Mouse (Mus musculus): ENCODE measurements around the gene Plppr3. TPM values are rescaled to one million over a fixed set of nuclear protein-coding genes. Genes with fewer than 3 reads are reported as not detected.

The Plppr3 gene
- polyA plus RNA-seq, 1 experiment, result 2.3 TPM

- Histone ChIP-seq H3K36me3 (ENCODE audit: control insufficient read depth, insufficient read depth) (peaks cover 42% of the 10 kb centered on the region), H3K79me3 (ENCODE audit: low read depth) (peaks cover 9% of the 10 kb centered on the region), H3K79me2 (ENCODE audit: control insufficient read depth, insufficient read depth) (peaks cover 18% of the 10 kb centered on the region), H3ac (ENCODE audit: control insufficient read depth, insufficient read length, low read depth) (no peak overlapping the region), H3K4me3 (ENCODE audit: insufficient read depth, poor library complexity, severe bottlenecking) (no peak overlapping the region), H3K27me3 (ENCODE audit: control insufficient read depth, insufficient read depth, insufficient read length) (no peaks in the 10 kb centered on the region)
- TF ChIP-seq CEBPB (IDR thresholded peaks at IDR 0.05; ENCODE audit: low read depth) (no peak), CTCF (IDR thresholded peaks at IDR 0.05; ENCODE audit: control insufficient read depth, insufficient read depth, insufficient read length) (peak; percentile 21)
Measured at GRCm38 (mm10) chr10:79865801-79866295, 8.6 kb downstream of the Plppr3 start.

- Histone ChIP-seq H3K36me3 (ENCODE audit: control insufficient read depth, insufficient read depth) (peaks cover 48% of the 10 kb centered on the region), H3K79me2 (ENCODE audit: control insufficient read depth, insufficient read depth) (peaks cover 25% of the 10 kb centered on the region), H3K27me3 (ENCODE audit: control insufficient read depth, insufficient read depth, insufficient read length) (no peaks in the 10 kb centered on the region), H3ac (ENCODE audit: control insufficient read depth, insufficient read length, low read depth) (no peak overlapping the region), H3K79me3 (ENCODE audit: low read depth) (peaks cover 14% of the 10 kb centered on the region), H3K4me3 (ENCODE audit: insufficient read depth, poor library complexity, severe bottlenecking) (no peak overlapping the region)
- TF ChIP-seq CTCF (IDR thresholded peaks at IDR 0.05; ENCODE audit: control insufficient read depth, insufficient read depth, insufficient read length) (no peak), MYOD1 (IDR thresholded peaks at IDR 0.05; ENCODE audit: control insufficient read depth, insufficient read length, low read depth) (no peak), CEBPB (IDR thresholded peaks at IDR 0.05; ENCODE audit: low read depth) (no peak), FOSL1 (IDR thresholded peaks at IDR 0.05; ENCODE audit: insufficient read depth, low read length, poor library complexity, severe bottlenecking) (no peak), USF1 (IDR thresholded peaks at IDR 0.05; ENCODE audit: low read depth) (no peak), MAX (IDR thresholded peaks at IDR 0.05) (no peak)
Measured at GRCm38 (mm10) chr10:79865189-79865601, 9.2 kb downstream of the Plppr3 start.

DNA sequence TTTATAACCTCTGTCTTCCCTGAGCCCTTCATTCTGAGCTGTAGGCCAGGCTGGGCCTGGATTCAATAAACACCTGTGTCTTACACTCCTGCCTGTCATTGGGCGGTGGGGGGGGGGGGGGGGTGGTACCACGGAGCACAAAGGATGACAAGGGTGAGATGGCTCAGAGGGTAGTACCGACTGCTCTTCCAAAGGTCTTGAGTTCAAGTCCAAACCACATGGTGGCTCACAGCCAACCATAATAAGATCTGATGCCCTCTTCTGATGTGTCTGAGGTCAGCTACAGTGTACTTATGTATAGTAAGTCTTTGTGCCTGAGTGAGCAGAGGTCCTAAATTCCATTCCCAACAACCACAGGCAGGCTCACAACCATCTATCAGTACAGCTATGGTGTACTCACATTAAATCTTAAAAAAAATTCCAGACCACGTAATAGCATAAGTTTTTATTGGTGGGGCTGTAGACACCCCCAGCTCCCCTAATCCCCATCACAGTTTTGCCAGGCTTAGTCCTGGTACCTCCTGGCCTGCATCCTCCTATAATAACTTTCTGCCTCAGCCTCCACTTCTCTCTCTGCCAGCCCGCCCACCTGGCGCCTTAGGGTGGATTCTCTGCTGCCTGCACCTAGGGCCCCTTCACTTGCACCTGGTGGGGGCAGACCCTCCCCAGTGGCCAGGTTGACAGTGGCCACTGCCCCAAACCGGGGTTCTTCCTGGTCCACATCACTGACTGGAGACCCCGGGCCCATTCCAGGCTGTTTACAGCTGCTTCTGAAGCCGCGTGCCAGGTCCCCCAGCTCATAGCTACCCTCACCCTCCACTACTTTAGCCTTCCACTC is 9.9 kb downstream of the Plppr3 start:
- H3K4me3 ChIP-seq (ENCODE audit: insufficient read depth, poor library complexity, severe bottlenecking), result no peak overlapping the region
- peaks cover 20% of the 10 kb centered on the region for H3K79me3 ChIP-seq (ENCODE audit: low read depth)
- no peaks in the 10 kb centered on the region for H3K27me3 ChIP-seq (ENCODE audit: control insufficient read depth, insufficient read depth, insufficient read length)
- H3K36me3 ChIP-seq (ENCODE audit: control insufficient read depth, insufficient read depth), result peaks cover 54% of the 10 kb centered on the region
- peaks cover 31% of the 10 kb centered on the region for H3K79me2 ChIP-seq (ENCODE audit: control insufficient read depth, insufficient read depth)
- no peak for TF ChIP-seq CEBPB (IDR thresholded peaks at IDR 0.05; ENCODE audit: low read depth)
- H3ac ChIP-seq (ENCODE audit: control insufficient read depth, insufficient read length, low read depth), result no peak overlapping the region

GRCm38 (mm10) chr10:79862925-79863324 is 11.5 kb downstream of the Plppr3 start:
- H3ac ChIP-seq (ENCODE audit: control insufficient read depth, insufficient read length, low read depth), result no peak overlapping the region
- TF ChIP-seq FOSL1 (IDR thresholded peaks at IDR 0.05; ENCODE audit: insufficient read depth, low read length, poor library complexity, severe bottlenecking) (no peak), CEBPB (IDR thresholded peaks at IDR 0.05; ENCODE audit: low read depth) (no peak), USF1 (IDR thresholded peaks at IDR 0.05; ENCODE audit: low read depth) (no peak)
- H3K79me2 ChIP-seq (ENCODE audit: control insufficient read depth, insufficient read depth), result peaks cover 48% of the 10 kb centered on the region
- H3K36me3 ChIP-seq (ENCODE audit: control insufficient read depth, insufficient read depth), result peaks cover 71% of the 10 kb centered on the region
- no peaks in the 10 kb centered on the region for H3K27me3 ChIP-seq (ENCODE audit: control insufficient read depth, insufficient read depth, insufficient read length)
- H3K79me3 ChIP-seq (ENCODE audit: low read depth), result peaks cover 36% of the 10 kb centered on the region
- H3K4me3 ChIP-seq (ENCODE audit: insufficient read depth, poor library complexity, severe bottlenecking), result no peak overlapping the region

- Histone ChIP-seq H3ac (ENCODE audit: control insufficient read depth, insufficient read length, low read depth) (no peak overlapping the region), H3K79me2 (ENCODE audit: control insufficient read depth, insufficient read depth) (peaks cover 55% of the 10 kb centered on the region), H3K79me3 (ENCODE audit: low read depth) (peaks cover 43% of the 10 kb centered on the region), H3K4me3 (ENCODE audit: insufficient read depth, poor library complexity, severe bottlenecking) (no peak overlapping the region), H3K36me3 (ENCODE audit: control insufficient read depth, insufficient read depth) (peaks cover 78% of the 10 kb centered on the region), H3K27me3 (ENCODE audit: control insufficient read depth, insufficient read depth, insufficient read length) (no peaks in the 10 kb centered on the region)
- no peak for TF ChIP-seq CEBPB (IDR thresholded peaks at IDR 0.05; ENCODE audit: low read depth)
- no peak for TF ChIP-seq MAX (IDR thresholded peaks at IDR 0.05)
- no peak for TF ChIP-seq FOSL1 (IDR thresholded peaks at IDR 0.05; ENCODE audit: insufficient read depth, low read length, poor library complexity, severe bottlenecking)
- TF ChIP-seq MYOD1 (IDR thresholded peaks at IDR 0.05; ENCODE audit: control insufficient read depth, insufficient read length, low read depth), result no peak
- TF ChIP-seq CTCF (IDR thresholded peaks at IDR 0.05; ENCODE audit: control insufficient read depth, insufficient read depth, insufficient read length), result no peak
- TF ChIP-seq MYOG (IDR thresholded peaks at IDR 0.05; ENCODE audit: control insufficient read depth, extremely low read depth, insufficient read length), result no peak
- no peak for TF ChIP-seq USF1 (IDR thresholded peaks at IDR 0.05; ENCODE audit: low read depth)
Measured at GRCm38 (mm10) chr10:79862049-79862788, 12.2 kb downstream of the Plppr3 start.

Data from C2C12 (cell line).